Mouse (Mus musculus) heart, postnatal 0 days (tissue): Measurements from ENCODE around the gene 4933430I17Rik.

ENCODE experiments used
- CTCF ChIP-seq: IDR thresholded peaks from 2 replicates; pipeline ENCODE4 v1.5.1; 2016; ENCODE audit warnings: antibody characterized with exemption, control low read depth, low read depth
- EP300 ChIP-seq: IDR thresholded peaks from 2 replicates; pipeline ENCODE4 v1.6.1; 2016; ENCODE audit warnings: antibody characterized with exemption, low read depth

DNA sequence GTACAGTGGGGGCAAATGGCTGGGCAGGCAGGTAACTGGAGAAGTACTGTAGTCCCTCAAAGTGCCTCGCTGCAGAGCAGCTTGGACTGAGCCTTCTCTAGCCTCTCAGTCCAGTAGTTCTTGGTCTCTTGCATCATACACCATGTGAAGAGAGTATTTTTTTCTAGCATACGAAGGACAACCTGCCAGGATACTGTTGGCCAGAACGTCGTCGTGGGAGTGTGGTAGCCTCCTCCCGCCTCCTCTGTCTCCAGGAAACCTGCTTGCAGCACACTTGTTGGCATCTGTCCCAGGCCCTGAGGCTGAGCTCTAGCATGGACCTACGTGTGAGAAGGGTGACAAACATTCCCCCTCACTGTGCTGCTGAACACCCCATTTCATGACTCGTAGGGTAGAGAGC, 28.4 kb upstream of the 4933430I17Rik start:
- TF ChIP-seq CTCF, result no peak
- no peak for TF ChIP-seq EP300
